Mouse (Mus musculus): ENCODE results near the gene Nek6.

- TF ChIP-seq CTCF (IDR thresholded peaks at IDR 0.05; ENCODE audit: extremely low read depth, insufficient read length, insufficient replicate concordance, low read depth, low read length) (no peak), POLR2A (IDR thresholded peaks at IDR 0.05; ENCODE audit: low read depth, low read length) (no peak)
Measured at GRCm38 (mm10) chr2:38621610-38622021, 110.2 kb downstream of the Nek6 start.
